Mouse (Mus musculus) brain, embryonic 14.5 days (tissue): ENCODE measurements at regions not wholly inside any gene's neighbourhood (a gene's known extent, or its start where the extent isn't known, plus 50 kb on each side); places are given as distances from the start of the nearest gene placed in this dataset.

Experiments
- DNase-seq: peaks from one replicate; pipeline ENCODE4 v3.0.0-alpha.2; 2011; ENCODE audit warnings: low read depth
- CTCF ChIP-seq: fragments of 200-500 bp; IDR thresholded peaks from 2 replicates; pipeline ENCODE4 v1.5.1; 2012; ENCODE audit warnings: inconsistent platforms, mild to moderate bottlenecking, moderate library complexity, borderline replicate concordance; ENCODE audit not compliant: insufficient read depth, insufficient read length; ENCODE audit errors: extremely low read depth
- POLR2A ChIP-seq: fragments of 200-500 bp; IDR thresholded peaks from 2 replicates; pipeline ENCODE4 v1.6.1; 2012; ENCODE audit warnings: mild to moderate bottlenecking, inconsistent platforms, borderline replicate concordance; ENCODE audit not compliant: poor library complexity, insufficient read depth, insufficient read length, severe bottlenecking; ENCODE audit errors: extremely low read depth

DNA sequence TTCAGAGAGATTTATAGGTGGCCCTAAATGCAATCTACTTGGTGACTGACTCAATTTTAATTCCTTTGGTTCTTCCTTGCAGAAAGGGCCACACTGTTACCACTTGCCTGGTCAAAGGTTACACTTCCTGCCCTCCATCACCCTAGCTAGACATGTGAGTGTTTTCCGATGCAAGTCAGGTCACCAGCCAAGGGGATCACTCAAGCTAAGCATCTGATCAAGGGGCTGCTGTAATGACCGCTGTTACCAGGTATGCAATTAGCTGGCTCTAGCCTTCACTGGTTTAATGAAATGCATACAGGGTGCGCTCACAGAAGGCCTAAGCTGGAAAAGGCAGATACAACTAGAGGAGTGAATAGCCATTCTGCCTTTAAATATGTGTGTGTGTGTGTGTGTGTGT lies 105.1 kb downstream of the Mtx2 start:
- no peak for TF ChIP-seq CTCF
- no peak for TF ChIP-seq POLR2A
- DNase-seq, result no peak

DNA sequence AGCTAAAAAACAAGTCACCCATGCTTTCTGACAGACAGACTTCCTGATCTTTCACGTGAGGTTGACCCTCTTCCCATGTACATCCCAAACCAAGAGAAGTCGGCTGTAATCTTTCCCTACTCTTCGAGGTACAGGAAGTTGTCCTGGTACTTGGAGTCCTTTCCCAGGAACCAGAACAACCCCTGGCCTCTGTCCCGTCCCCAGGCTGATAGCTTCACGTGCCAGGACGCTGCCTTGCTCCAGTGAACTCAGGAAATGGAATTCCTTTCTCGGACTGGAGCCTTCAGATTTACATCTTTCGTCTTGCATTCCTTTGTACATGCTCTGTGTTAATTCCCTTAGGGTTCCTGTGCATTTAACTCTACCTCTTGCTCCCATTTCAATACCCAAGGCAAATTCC lies 107.6 kb downstream of the Mtx2 start:
- no peak for TF ChIP-seq POLR2A
- TF ChIP-seq CTCF, result no peak
- peak; percentile 45 for DNase-seq

DNA sequence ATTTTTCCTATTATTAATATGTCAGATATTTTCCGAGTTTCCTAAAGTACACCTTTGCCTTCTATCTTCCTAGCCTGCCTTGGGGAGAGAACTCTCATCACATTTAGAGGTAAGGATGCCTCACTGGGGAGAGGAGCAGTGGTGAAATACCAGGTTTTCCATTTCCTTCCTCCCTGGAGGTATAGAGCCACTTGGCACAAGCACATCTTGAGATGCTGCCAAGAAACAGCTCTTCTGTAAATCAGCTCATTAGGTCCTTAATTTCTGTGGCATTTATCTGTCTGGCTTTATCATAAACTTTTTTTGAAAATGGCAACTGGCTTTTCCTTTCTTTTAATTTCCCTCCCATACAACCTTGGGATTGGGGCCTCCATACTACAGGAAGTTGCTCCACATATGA lies 108.2 kb downstream of the Mtx2 start:
- peak; percentile 77 for DNase-seq

DNA sequence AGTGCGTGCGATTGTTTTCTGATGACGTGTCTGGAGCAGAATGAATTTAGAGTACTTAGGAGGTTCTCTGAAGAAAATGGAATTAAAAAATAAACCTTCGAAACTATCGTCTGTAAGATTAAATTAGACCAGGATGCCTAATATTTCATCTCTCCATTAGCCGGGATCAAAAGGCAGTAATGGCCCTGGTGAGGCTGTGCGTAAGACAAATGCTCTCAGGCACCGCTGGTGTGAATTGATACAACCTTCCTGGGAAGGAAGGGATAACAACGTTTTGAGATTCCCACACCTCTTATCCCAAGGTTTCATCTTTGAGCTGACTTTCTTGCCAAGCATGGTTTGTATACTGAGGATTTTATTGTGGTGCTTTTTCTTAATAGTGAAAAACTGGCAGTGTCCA lies 113.1 kb downstream of the Mtx2 start:
- TF ChIP-seq POLR2A (no peak), CTCF (no peak)
- DNase-seq, result no peak

More for the DNA sequence above, 108.2 kb downstream of the Mtx2 start:
- TF ChIP-seq CTCF (no peak), POLR2A (no peak)

DNA sequence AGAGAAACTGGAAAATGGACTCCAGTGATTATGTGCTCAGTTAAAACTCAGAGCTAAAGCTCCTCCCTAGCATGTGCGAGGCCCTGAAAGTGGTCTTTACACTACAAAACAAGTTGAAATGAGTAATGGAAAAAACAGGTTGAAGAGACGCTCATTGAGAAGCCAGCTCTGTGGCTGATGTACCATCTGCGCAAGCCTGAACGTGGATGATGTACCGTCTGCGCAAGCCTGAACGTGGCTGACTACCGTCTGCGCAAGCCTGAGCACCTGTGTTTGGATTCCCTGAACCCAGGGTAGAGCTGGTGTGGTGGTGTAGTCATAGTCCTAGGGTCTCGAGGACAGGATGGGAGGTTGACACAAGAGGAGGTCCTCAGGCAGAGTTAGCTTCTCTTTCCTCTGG lies 116.4 kb downstream of the Mtx2 start:
- no peak for TF ChIP-seq POLR2A
- no peak for TF ChIP-seq CTCF
- no peak for DNase-seq

DNA sequence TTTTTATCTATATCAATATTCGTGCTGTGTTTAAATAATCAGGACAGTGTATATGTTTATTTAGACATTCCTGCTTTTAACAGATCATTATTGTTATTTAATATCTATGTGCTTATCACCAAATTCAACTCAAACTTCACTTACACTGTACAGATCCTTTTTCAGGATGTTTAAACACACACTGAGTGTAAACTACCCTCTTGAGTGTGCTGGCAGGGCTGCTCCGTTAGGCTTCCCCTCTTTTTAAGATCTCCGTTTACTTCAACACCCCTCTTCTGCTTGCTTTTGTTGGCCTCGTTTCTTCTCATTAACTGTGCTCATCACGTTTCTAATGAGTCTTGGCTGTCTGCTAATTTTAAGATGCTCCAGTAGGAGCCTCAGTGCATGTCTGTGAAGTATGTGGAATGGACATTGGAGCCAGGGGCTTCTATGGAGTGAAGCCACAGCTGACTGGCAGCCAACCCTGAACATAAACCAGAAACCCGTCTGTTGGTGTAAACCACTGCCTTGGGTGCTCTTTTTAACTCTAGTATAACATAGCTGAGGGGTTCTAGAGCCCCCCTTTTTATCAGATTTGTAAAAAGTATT lies 117.1 kb downstream of the Mtx2 start:
- DNase-seq, result peak; percentile 78
- TF ChIP-seq CTCF (no peak), POLR2A (no peak)

DNA sequence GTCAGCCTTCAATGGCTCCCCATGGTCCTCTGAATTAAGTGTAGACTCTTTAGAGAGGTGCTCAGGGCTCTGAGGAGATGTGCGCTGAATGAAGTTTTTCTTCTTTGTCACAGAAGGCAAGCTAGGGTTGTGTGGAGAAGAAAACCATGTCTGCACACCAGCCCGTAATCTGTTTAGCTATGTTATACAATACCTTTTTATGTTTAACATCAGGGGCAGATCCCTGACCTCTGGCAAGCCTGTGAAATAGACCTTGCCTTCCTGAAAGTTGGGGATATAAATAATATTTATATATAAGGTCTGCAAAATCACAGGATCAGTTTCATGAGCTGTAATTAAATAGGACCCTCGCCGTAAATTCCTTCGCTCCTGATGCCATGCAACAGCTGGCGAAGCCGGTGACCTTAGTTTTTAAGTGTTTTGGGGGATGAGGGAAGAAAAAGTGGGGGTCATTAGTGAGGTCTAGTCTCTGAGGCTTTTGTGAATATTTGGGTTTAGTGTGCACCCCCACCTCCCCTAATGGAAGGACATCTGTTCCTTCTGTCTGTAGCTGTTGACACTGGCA lies 119.7 kb downstream of the Mtx2 start:
- no peak for DNase-seq
- TF ChIP-seq POLR2A, result no peak
- TF ChIP-seq CTCF, result no peak

DNA sequence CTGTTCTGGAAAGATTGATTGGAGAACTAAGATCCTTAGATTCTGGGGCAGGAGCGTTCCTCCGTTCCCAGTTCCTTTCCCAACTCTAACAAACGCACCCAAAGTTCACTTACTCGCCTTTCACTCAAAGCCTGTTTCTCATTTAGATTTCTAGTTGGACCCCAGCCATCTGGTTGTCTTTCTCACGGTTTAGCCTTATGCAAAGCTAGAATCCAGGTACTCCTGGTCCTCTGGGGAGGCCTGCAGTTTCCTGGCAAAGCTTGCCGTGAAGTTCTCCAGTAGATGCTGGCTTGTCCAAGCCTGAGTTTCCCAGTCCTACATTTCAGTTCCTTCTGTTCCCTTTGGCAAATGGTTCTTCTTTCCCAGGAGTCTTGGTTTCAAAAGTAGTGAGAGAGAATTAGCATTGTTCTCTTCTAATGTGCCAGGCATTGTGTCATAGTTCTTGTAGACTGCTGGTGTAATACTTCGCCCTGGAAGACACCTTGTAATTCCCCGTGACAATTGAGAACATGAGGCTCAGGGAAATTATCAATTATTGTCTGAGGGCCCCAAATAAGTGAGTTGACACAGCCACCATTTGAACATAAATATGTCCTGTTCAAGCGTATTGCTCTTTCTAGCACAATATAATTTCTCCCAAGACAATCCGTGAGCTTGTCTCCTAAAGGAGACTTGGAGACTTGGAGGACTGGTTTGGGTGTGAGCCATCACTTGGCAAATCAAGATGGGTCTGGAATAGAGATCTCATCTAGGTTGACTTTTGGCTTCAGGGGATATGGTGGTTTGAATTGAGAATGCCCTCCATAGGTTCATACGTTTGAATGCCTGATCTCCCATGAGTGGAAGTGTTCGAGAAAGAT lies 126.0 kb downstream of the Mtx2 start:
- DNase-seq, result no peak
- TF ChIP-seq CTCF (no peak), POLR2A (no peak)

DNA sequence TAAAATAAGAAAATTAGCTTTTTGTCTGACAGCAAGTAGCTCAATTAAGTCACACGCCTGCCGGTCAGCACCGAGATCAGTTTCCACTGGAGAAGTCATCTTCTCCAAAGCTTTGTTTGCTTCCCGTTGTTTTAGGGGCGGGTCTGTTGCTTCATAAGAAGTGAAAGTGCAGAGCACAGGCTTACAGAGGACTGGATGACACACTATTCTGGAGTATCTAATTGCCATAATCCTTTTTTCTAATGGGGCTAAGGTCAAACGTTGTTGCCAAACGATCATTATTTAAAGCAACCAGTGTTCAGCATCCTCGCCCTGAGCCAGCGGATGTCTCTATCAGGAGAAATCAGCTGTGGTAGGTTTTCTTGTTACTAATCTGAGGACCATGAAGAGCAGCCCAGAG lies 128.5 kb downstream of the Mtx2 start:
- TF ChIP-seq CTCF (no peak), POLR2A (no peak)
- no peak for DNase-seq

DNA sequence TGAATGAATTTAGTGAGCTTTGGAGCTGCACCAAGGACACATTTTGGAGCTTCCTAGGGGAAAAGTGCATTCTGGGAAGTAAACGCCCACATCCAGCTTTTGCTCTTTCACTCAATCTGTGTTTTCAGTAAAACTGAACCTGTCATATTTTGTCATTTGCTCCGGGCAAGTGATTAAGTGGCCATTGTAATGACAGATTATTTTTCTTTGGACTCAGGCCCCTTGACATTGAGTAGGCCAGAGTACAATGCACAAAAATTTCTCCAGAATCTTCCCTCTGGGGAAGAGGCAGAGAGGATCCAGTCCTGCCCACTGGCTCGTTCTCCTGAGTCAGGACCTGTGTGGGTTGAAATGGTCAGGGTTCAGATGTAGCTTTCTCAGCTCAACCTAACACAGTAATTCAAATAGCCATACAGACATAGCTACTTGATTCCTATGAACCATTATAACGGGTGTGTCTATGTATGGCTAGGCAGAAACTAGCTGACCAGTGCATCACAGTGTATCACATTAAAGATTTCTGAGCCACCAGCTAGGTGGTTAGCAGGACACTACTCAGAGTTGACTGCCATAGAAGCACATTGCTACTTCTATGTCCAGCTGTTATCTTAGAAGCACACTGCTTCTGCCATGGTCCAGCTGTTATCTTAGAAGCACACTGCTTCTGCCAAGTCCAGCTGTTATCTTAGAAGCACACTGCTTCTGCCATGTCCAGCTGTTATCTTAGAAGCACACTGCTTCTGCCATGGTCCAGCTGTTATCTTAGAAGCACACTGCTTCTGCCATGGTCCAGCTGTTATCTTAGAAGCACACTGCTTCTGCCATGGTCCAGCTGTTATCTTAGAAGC lies 129.9 kb downstream of the Mtx2 start:
- DNase-seq, result no peak
- TF ChIP-seq POLR2A, result no peak
- no peak for TF ChIP-seq CTCF

DNA sequence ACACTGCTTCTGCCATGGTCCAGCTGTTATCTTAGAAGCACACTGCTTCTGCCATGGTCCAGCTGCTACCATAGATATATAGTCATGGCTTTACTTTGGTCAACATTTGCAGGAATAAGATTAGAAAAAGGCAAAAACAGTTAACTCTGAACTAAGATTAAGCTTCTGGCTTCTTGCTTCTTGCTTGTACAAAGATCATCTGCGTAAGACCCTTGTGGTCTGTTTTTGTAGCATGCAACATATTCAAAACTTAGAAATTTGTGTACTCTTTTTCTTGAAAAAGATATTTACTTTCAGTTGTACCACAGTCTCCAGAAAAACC lies 130.5 kb downstream of the Mtx2 start:
- DNase-seq, result no peak
- no peak for TF ChIP-seq POLR2A
- TF ChIP-seq CTCF, result no peak

DNA sequence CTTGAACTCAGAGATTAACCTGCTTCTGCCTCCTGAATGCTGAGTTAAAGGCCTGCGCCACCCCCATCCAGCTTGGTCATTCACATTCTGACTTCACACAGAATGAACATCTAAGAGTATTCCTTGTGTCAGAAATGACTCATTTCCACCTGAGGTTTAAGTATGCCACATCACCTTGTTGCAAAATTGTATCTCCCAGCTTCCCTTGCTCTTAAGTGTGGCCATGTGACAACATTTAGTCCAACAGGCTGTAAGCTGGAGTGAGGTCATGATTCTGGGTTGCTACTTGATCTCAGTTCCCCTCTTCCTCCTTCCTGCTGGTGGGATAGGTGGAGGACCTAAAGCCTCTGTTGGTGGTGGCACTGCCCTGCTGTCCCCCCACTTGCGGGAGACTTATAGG lies 131.0 kb downstream of the Mtx2 start:
- no peak for DNase-seq
- no peak for TF ChIP-seq CTCF
- TF ChIP-seq POLR2A, result no peak
